Mouse (Mus musculus) lung, postnatal 0 days (tissue): ENCODE measurements around the gene Cbx3. TPM values are rescaled to one million over a fixed set of nuclear protein-coding genes. Genes with fewer than 3 reads are reported as not detected.

Experiments
- ATAC-seq: fragments of 200-750 bp; cut with Nextera tagmentation; 2 replicates; pipeline ENCODE4 v1.8.0; 2017; ENCODE audit warnings: moderate library complexity
- DNase-seq: peaks from one replicate; pipeline ENCODE4 v3.0.0-alpha.2; 2016; ENCODE audit warnings: low spot score
- H3K27ac ChIP-seq: fragments of 300-500 bp; sonication (generic); 2 replicates; pipeline ENCODE4 v1.5.1; 2014; ENCODE audit warnings: antibody characterized with exemption, mild to moderate bottlenecking, low read length, mixed read lengths
- H3K27me3 ChIP-seq: fragments of 300-500 bp; sonication (generic); replicated peaks from 2 replicates; pipeline ENCODE4 v1.6.1; 2014; ENCODE audit warnings: low read length, mixed read lengths; ENCODE audit not compliant: insufficient read depth
- H3K36me3 ChIP-seq: fragments of 300-500 bp; sonication (generic); 2 replicates; pipeline ENCODE4 v1.6.1; 2014; ENCODE audit warnings: low read length, mixed read lengths; ENCODE audit not compliant: insufficient read depth
- H3K4me1 ChIP-seq: fragments of 300-500 bp; sonication (generic); 2 replicates; pipeline ENCODE4 v1.6.1; 2014; ENCODE audit warnings: antibody characterized with exemption, low read depth, low read length, mixed read lengths; ENCODE audit not compliant: insufficient read depth
- H3K4me2 ChIP-seq: fragments of 300-500 bp; sonication (generic); replicated peaks from 2 replicates; pipeline ENCODE4 v1.6.1; 2014; ENCODE audit warnings: low read depth, mild to moderate bottlenecking, low read length, moderate library complexity, mixed read lengths
- H3K4me3 ChIP-seq: fragments of 300-500 bp; sonication (generic); 2 replicates; pipeline ENCODE4 v1.5.1; 2014; ENCODE audit warnings: low read depth, low read length
- H3K9ac ChIP-seq: fragments of 300-500 bp; sonication (generic); replicated peaks from 2 replicates; pipeline ENCODE4 v1.6.1; 2014; ENCODE audit warnings: low read depth, mild to moderate bottlenecking
- H3K9me3 ChIP-seq: fragments of 300-500 bp; sonication (generic); 2 replicates; pipeline ENCODE4 v1.6.1; 2016; ENCODE audit warnings: low read length, mixed read lengths
- CTCF ChIP-seq: IDR thresholded peaks from 2 replicates; pipeline ENCODE4 v1.5.1; 2016; ENCODE audit warnings: antibody characterized with exemption, mild to moderate bottlenecking
- EP300 ChIP-seq: IDR thresholded peaks from 2 replicates; pipeline ENCODE4 v1.6.1; 2016; ENCODE audit warnings: antibody characterized with exemption, mild to moderate bottlenecking, control low read depth
- WGBS: fragments of 180-500 bp; shearing (Covaris S2); extraction: QIAGEN DNeasy Blood & Tissue Kit; methylation state at CpG from one replicate; pipeline ENCODE4 v1.1.7; 2014; 5-methylcytosine and 5-hydroxymethylcytosine counted together
- polyA plus RNA-seq: library from polyadenylated mRNA; unstranded; fragments of >200 nt; fragmentation: Nextera tagmentation; extraction: Ambion mirVana; gene quantifications from 2 replicates; pipeline ENCODE4 v1.2.1, GENCODE M21; 2015

Cbx3 gene
- polyA plus RNA-seq, 1 experiment from 2014 or later: 240 TPM

GRCm38 (mm10) chr6:51437665-51438064 is 32.5 kb upstream of the Cbx3 start:
- Histone ChIP-seq H3K4me3 (no peak overlapping the region), H3K9me3 (no peaks in the 10 kb centered on the region), H3K9ac (no peak overlapping the region), H3K4me2 (no peak overlapping the region), H3K36me3 (no peaks in the 10 kb centered on the region), H3K27me3 (0 out of 2 replicates have a peak, but pooled peaks cover 9% of the 10 kb centered on the region), H3K27ac (no peak overlapping the region), H3K4me1 (no peaks in the 10 kb centered on the region)
- DNase-seq (peak; percentile 71), ATAC-seq (peak; percentile 59)
- WGBS: 31% methylated on average over 4 of the region's 4 CpGs
- TF ChIP-seq EP300 (no peak), CTCF (no peak)

- no peak overlapping the region for H3K4me2 ChIP-seq
- H3K4me1 ChIP-seq: no peaks in the 10 kb centered on the region
- TF ChIP-seq EP300 (no peak), CTCF (no peak)
- 72% methylated on average over 9 of the region's 9 CpGs for WGBS
- ATAC-seq (no peak), DNase-seq (no peak)
- H3K9me3 ChIP-seq: no peaks in the 10 kb centered on the region
- H3K4me3 ChIP-seq: no peak overlapping the region
- H3K27me3 ChIP-seq: no peaks in the 10 kb centered on the region
- H3K27ac ChIP-seq: no peak overlapping the region
- H3K36me3 ChIP-seq: no peaks in the 10 kb centered on the region
- H3K9ac ChIP-seq: no peak overlapping the region
These were observed 31.3 kb upstream of the Cbx3 start for GRCm38 (mm10) chr6:51438826-51439330.

- ATAC-seq: no peak
- Histone ChIP-seq H3K9ac (no peak overlapping the region), H3K36me3 (no peaks in the 10 kb centered on the region), H3K4me3 (no peak overlapping the region), H3K4me1 (no peaks in the 10 kb centered on the region), H3K9me3 (no peaks in the 10 kb centered on the region), H3K4me2 (no peak overlapping the region), H3K27me3 (no peaks in the 10 kb centered on the region), H3K27ac (no peak overlapping the region)
- no peak for DNase-seq
- WGBS: 52% methylated on average over 9 of the region's 9 CpGs
- TF ChIP-seq CTCF: no peak
- no peak for TF ChIP-seq EP300
These were observed 27.8 kb upstream of the Cbx3 start for GRCm38 (mm10) chr6:51442191-51442835.

- Histone ChIP-seq H3K4me1 (no peaks in the 10 kb centered on the region), H3K27ac (no peak overlapping the region), H3K4me3 (no peak overlapping the region), H3K27me3 (no peaks in the 10 kb centered on the region), H3K9ac (no peak overlapping the region), H3K36me3 (no peaks in the 10 kb centered on the region), H3K9me3 (no peaks in the 10 kb centered on the region), H3K4me2 (no peak overlapping the region)
- ATAC-seq (no peak), DNase-seq (no peak)
- TF ChIP-seq CTCF: no peak
- no peak for TF ChIP-seq EP300
- 51% methylated on average over 7 of the region's 7 CpGs for WGBS
These were observed 17.1 kb upstream of the Cbx3 start for GRCm38 (mm10) chr6:51452927-51453503.

- H3K9ac ChIP-seq: no peak overlapping the region
- no peaks in the 10 kb centered on the region for H3K4me1 ChIP-seq
- DNase-seq (no peak), ATAC-seq (no peak)
- peaks cover 3% of the 10 kb centered on the region; the same call in 1 of the 2 replicates for H3K36me3 ChIP-seq
- no peak overlapping the region for H3K4me3 ChIP-seq
- no peak overlapping the region for H3K4me2 ChIP-seq
- WGBS: 31% methylated on average over 3 of the region's 3 CpGs
- H3K9me3 ChIP-seq: no peaks in the 10 kb centered on the region
- TF ChIP-seq EP300 (no peak), CTCF (no peak)
- H3K27ac ChIP-seq: no peak overlapping the region
- no peaks in the 10 kb centered on the region for H3K27me3 ChIP-seq
These were observed 15.2 kb upstream of the Cbx3 start for GRCm38 (mm10) chr6:51454949-51455348.

GRCm38 (mm10) chr6:51456198-51456597 is 14.0 kb upstream of the Cbx3 start:
- Histone ChIP-seq H3K27ac (no peak overlapping the region), H3K27me3 (no peaks in the 10 kb centered on the region), H3K4me3 (no peak overlapping the region), H3K4me2 (no peak overlapping the region), H3K9me3 (no peaks in the 10 kb centered on the region), H3K36me3 (peaks cover 10% of the 10 kb centered on the region; the same call in 1 of the 2 replicates), H3K9ac (no peak overlapping the region), H3K4me1 (no peaks in the 10 kb centered on the region)
- no peak for DNase-seq
- ATAC-seq: no peak
- 72% methylated on average over 1 of the region's 1 CpGs for WGBS
- TF ChIP-seq CTCF (no peak), EP300 (no peak)
